Mouse (Mus musculus): Measurements from ENCODE around the gene Swsap1.

Gene Swsap1

DNA sequence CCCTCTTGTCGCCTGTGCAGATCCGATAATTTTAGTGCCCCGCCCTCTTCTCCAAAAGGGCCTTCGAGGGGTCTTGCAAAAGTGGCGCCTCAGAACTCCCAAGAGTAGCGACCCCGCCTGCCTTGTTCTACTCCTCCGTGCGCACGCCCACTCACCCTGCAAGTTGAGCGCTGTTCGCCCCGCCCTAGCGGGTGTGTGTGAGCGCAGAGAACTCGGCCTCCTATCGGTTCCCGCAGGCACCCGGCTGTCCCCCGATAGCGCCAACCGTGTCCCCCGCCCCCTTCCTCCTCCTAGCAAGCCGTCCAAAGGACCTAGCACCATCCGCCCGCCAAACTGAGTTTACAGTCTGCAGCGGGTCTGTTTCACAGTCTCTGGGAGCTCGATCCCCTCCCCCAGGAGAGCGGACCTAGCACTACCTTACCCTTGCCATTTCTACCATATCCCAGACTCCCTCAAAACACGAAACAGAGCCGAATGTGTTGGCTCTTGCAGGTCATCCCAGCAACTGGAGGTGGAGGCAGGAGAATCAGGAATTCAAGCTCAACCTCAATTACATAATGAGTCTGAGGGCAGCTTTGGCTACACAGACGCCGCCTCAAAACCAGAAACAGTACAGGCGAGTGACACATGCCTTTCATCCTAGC lies 7.0 kb downstream of the Swsap1 start:
- DNase-seq (ENCODE audit: low read depth, low spot score), result peak; percentile 86

DNA sequence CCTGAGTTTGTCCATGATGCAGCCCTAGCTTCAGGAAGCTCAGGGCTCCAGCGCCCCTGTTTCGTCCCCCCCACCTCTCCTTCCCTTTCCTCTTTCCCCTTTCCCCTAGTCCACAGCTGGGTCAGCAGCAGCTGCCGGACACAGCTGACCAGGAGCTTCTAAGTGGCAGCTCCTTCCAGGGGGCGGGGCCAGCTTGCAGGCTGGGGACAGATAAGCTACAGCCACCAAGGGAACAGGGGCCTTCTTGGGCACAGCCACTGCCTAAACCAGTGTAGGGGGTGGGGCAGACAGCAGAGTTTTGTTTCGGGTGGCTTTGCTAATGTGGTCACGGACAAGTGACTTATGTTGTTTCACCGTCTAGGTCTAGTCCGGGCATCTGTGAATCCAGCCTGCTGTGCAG lies 7.9 kb downstream of the Swsap1 start, which contains the start of gene Epor:
Epor (minus strand) TSS at position 90 of the 400 bp plus-strand sequence.
- no peak for DNase-seq (ENCODE audit: low read depth, low spot score)

DNA sequence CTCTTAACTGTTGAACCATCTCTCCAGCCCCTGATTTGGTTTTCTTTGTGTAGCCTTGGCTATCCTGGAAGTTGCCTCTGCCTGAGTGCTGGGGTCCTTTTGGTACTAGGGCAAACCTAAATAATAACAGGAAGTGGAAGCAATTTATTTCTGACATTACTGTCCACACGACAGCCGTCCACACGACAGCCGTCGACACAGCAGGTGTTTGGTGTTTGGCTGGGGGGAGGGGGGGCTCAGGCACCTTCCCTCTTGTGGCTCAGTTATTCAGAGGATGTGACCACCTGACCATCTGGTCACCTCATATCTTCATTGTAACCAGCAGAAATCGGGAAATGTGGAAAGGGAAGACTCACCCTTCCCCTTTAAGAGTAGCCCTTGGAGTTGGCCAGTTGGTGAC lies 13.3 kb downstream of the Swsap1 start:
- no peak for DNase-seq (ENCODE audit: low read depth, low spot score)

DNA sequence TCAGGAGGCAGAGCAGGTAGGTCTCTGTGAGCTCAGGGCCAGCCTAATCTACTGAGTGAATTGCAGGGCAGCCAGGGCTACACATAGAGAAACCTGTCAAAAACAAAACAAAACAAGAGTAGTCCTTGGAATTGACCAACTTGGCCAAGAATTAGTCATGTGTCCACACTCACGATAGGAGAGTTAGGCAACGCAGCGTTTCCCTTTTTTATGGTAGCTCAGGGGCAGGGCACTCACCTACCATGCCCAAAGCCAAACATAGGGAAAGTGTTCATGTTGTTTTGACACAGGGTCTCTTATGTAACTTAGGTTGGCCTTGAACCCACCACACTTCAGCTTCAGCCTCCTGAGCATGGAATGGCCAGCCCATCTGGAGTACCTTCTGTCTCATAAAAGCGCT lies 13.7 kb downstream of the Swsap1 start:
- no peak for DNase-seq (ENCODE audit: low read depth, low spot score)

DNA sequence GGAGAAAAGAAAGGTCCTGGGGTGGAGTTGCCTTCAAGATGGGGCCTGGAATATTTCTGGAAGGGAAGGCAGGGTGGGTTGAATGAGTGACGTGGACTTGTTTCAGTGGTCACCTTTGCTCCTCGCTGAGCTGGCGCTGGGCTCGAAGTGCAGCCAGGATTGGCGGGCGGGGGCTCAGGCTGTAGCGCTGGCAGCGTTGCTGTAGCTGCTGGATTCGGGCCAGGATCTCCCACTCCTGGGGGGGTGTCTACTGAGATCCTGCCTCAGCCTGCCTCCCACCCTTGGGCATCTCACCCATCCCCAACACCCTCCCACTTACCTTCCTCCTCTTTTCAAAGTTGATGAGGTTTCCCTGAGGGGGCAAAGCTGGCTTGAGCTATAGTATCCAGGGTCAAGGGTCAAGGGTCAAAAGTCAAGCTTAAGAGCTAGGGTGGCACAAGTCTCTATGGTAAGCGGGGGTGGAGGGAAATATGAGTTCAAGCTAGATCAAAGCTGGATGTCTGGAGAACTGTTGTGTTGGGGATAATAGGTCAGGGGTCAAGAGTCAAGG lies 21.1 kb downstream of the Swsap1 start:
- DNase-seq (ENCODE audit: low read depth, low spot score), result no peak

DNA sequence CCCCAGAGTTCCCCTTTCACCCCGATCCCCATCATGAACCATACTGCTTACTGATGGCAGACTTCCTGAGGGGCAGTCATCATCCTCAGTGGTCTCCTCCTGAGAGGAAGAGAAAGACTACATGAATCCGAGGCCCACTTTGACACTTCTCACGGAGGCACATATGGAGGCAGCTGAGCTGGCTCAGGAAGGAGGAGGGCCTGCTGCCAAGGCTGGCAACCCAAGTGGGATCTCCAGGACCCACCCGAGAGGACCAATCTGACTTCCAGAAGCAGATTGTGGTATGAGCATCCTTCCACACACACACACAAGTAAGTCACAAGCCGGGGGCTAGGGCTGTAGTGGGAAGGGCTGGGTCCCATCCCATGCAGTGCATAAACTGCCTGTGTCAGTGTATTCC lies 21.8 kb downstream of the Swsap1 start:
- DNase-seq (ENCODE audit: low read depth, low spot score), result no peak

DNA sequence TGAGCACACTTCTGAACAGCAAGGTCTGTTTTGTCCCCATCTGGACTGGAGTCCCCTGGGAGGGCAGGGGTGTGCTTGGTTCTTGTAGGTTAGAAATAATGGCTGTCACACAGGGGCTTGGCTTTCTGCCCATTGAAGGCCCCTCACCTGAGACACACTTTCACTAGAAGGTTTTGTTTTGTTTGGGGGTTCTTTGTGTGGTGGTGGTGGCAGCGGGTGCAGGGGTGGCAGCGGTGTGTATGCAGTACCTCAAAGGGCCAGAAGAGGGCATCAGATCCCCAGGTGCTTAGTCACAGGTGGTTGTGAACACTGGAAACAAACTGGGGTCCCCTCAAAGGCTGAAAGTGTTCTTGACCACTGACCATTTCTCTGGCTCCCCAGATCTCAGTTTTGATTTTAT lies 22.4 kb downstream of the Swsap1 start:
- DNase-seq (ENCODE audit: low read depth, low spot score), result peak; percentile 43

DNA sequence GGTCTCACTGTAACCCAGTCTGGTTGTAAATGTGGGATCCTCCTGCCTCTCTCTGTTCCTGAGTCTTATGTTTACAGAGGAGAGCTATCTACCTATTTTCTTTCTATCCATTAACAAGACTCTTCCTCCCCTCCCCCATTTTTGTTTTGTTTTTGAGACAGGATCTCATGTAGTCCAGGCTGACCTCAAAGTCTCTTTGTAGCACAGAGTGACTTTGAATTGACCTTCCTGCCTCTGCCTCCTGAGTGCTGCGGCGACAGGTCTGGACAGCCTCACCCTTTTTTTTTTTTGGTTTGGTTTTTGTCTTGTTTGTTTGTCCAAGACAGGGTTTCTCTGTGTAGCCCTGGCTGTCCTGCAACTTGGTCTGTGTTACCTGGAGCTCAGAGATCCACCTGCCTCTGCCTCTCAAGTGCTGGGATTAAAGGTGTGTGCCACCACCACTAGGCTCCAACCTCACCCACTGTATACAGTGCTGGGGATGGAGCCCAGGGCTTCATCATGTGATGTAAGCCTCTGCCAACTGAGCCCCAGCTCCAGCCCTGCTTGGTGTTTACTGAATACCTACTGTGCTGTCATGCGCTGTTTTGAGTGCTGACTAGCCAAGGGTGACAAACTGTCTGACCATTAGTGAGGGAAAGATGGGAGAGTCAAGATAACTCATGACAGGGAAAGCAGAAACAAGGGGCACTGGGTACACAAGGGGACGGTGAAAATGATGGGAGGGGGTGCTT lies 23.0 kb downstream of the Swsap1 start:
- no peak for DNase-seq (ENCODE audit: low read depth, low spot score)

DNA sequence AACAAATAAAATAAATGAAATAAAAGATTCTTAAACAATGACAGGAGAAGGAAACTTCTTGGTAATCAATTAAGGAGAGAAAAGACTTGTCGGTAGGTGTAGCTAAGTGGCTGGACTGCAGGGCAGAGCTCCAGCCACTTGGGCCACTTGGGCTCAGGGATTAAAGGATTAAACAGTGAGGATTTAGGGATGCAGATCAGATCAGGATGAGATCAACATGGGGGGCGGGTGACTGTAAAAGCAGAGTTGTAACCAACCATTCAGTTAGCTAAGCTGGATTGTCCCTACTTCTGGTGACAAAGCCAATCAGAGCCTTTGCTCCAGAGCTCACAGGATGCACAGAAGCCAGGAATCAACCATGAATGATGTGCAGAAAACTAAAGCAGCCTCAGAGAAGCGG lies 28.4 kb downstream of the Swsap1 start:
- no peak for DNase-seq (ENCODE audit: low read depth, low spot score)

DNA sequence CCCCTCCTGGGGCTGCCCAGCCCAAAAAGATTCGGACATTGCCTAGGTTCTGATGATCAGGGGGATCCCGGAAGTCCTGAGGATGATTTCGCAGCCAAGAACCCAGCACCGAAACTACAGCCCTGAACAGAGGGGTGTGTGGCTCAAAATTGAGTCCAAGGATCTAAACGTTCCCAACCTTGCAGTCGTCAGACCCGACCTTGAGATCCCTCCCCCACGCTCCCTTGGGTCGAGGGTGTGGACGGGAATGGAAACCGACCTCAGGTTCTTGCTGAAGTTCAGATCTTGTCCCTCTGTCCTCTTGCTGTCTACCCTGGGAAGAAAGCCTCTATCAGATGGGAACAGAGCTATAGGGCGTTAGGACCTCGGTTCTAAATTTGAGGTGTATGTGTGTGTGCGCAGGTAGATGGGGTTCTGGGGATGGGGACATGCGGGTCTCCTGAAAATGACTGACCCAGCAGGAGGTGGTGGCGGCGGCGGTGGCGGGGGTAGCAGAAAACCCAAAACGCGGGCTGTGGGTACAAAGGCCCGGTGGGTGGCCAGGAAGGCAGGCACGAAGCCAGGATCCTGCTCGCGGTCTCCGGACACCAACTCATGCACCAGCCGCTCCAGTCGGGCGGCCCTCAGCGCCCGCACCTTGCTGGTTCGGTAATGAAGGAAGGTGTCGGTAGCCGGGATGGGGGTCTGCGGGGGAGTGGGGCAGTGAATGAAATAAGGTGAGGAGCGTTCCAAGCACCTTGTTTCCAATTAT lies 32.2 kb downstream of the Swsap1 start:
- DNase-seq (ENCODE audit: low read depth, low spot score), result peak; percentile 31

DNA sequence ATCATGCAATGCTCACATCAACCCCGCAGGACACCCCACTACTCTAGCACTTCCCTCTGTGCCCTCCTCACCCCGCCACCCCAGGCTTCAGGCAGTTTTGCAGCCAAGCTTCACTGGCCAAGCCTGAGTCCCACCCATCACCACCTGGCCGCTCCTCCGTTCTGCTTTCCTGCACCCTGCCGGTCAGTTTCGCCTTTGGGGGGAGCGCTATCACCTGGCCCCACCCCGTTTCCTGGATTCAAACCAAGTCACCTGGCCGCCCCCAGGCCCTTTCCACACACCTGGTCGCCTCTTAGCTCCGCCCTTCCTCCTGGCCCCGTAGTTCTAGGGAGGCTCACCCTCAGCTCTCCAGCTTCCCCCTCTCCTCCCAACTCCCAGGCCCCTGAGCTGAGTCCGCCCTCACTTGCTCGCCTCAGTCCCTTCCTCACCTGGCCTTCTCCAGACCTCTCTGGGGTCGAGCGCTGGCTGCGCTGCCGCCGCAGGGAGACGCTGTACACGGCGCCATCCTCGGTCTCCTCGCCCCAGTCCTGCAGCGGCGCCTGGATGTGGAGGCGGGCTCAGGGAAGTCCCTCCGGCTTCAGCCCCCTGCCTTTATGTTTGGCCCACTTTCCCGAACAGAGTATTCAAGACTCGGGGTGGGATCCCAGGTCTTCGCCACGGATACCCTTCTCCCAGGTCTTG lies 33.0 kb downstream of the Swsap1 start:
- DNase-seq (ENCODE audit: low read depth, low spot score), result peak; percentile 60

DNA sequence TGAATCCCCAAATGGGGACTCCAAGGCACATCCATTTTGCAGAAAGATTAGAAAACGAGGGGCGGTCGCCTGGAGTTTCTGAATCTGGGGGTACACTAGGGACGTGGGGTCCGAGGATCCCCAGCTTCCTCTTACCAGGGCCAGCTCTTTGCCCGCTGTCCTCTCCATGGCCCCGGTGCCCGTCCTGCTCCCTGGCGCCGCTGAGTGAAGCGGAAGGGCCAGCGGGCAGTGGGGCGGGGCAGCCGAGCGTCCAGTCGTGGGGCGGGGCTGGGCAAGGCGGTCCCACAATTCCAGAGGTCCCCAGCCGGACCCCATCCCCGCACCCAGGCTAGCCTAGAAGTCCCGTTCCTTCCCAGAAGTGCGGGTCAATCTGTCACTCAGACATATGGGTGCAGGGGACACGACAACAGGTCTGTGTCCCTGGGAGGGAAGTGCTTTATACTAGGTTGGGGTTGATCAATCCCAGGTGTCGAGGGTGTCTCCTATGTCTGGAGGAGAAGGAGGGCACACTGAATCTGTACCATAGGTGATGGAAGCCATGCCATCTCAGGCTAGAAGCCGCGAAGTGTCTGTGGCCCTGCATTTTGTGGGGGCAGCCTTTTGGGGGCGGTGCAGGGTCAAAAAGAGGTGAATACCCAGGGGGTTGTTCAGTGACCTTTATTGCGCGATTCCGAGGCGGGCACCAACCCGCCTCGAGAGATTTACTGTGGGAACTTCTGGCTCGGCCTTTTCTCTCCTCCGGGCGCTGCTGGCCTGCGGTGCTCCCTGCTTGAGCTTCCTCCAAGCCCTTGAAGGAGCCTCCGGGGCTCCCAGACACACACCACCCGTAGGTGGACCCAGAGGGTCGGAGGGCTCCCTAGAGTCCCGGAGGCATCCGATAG lies 33.9 kb downstream of the Swsap1 start, which contains the start of gene Rgl3:
Rgl3 (minus strand) TSS at position 217 of the 881 bp plus-strand sequence.
- DNase-seq (ENCODE audit: low read depth, low spot score), result peak; percentile 71

DNA sequence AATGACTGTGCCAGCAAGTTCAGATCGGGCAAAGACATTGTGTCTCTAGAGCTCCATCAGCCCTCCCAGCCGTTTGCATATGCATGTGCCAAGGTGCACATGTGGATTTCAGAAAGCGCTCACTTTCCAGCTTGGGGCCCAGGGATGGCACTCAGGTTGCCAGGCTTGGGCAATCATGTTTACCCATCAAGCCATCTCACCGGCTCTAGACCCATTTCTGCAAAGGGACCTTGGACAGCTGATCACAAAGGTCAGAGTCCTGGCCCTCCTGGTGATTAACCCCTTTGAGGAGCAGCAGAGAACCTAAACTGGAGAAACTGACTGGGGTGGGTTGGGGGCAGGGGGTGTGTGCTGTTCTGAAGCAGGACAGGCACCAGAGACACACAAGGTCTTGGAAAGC lies 36.7 kb downstream of the Swsap1 start:
- no peak for DNase-seq (ENCODE audit: low read depth, low spot score)

DNA sequence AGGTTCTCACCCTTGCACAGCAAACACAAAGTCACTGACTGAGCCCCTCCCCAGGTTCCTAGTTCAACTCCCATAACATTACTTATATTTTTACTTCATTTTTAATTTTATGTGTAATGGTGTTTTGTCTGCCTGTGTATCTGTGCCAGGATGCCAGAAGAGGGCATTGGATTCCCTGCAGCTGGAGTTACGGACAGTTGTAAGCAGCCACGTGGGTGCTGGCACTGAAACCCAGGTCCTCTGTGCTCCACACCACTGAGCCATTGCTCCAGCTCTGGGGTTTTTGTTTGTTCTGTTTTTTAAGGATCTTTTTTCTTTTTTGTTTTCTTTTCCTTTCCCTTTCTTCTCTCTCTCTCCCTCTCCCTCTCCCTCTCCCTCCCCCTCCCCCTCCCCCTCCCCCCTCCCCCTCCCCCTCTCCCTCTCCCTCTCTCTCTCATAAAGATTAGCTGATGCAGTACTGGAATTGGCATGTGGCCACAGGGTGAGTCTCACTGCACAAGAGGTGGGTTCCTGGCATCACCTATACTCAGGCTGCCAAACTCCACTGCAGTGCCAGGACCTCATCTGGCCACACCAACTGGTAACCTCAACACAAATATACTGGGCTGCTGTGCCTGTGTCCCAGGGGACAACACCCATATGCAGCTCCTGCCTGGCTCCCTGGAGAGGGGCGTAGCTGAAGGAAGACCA lies 40.8 kb downstream of the Swsap1 start:
- no peak for DNase-seq (ENCODE audit: low read depth, low spot score)

DNA sequence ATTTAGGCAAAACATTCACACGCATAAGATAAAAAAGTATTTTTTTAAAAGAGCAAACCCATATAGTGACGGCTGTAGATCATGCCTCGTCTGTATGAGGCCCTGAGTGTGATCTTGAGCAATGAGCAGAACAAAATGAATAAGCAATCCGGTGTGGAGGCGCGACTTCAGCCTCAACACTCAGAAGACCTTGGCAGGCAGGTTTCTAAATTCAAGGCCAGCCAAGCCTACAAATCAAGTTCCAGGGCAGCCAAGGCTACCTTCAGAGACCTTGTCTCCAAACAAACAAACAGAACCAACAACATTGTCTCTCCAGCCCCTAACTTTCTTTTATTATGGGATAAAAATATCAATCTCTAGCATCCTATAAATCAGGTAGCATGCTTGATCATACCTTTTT lies 44.7 kb downstream of the Swsap1 start:
- no peak for DNase-seq (ENCODE audit: low read depth, low spot score)

DNA sequence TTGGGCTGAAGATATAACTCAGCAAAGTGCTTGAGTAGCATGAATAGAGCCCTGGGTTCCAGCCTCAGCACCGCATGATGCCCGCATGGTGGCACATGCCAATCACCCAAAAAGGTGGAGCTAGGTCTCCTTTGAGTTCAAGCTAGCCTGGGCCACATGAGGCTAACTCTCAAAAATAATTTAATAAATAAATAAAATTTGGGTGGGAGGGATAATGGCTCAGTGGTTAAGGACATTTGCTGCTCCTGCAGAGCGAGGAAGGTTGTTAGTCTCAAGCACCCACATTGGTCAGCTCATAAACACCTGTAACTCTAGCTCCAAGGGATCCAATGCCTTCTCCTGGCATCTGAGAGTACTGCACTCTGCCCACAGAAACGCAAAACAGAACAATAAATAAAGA lies 46.1 kb downstream of the Swsap1 start:
- no peak for DNase-seq (ENCODE audit: low read depth, low spot score)

DNA sequence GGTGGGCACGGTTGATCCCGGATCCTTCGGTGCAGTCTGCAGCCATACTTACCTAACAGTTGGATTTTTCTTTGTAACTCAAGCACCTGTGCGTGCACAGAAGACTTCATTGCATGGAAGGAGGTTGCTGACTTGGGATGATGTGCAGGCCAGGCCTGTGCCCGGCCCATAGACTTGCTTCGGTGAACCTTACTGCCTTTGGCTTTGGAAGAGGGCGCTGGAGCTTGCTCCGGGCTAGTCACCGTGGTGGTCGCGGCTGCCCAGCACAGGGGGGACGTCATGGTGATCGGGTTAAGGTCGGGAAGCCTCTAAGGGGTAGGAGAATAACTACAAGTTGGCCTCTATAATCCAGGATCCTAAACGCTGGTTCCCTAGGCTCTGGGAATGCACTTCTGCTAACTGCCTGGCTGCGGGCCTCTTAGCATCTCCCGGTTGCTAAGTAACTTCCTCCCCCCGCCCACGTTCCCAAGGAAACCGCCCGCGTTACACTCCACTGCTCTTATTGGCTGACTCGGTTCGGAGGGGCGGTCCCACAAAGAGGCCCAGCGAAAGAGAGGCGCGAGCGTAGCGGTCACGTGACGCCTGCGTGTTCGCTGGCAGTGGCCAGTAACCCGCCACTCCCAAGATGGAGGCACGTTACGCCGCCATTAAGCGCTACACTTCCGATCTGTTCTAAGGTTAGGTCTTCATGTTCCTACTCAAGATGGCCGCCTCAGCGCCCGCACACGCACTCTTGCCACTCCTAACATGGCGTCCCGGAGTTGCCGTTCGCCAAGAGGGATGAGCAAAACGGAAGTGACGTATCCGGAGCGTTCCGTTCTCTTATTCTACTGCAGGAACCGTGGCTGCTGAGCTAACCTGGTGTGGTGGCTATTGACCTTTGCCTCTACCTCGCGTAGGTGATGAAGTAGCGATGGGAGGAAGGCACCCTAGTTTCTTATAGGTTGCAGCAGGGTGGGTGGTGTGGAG lies 46.9 kb downstream of the Swsap1 start, which contains the start of the genes Ccdc151 and Prkcsh:
Ccdc151 (minus strand) TSS at position 441 of the 969 bp plus-strand sequence.
Prkcsh (plus strand) TSS at position 613 of the 969 bp plus-strand sequence.
- peak; percentile 100 for DNase-seq (ENCODE audit: low read depth, low spot score)

DNA sequence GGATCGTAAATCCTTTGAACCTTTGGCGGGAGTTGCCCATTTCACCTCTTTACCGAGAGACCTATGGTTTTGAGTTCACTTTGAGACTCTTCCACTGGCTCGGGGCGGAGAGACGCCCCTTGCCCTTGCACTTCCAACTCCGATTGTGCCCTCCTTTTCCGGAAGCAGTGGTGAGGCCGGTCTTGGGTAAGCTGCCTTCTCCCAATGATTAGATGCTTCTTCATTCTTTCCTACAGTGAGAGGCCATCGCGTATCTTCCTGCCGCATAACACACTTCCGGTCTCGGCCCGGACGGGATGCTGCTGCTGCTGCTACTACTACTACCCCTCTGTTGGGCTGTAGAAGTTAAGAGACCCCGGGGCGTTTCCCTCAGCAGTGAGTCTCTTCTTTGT lies 47.6 kb downstream of the Swsap1 start:
- peak; percentile 61 for DNase-seq (ENCODE audit: low read depth, low spot score)

DNA sequence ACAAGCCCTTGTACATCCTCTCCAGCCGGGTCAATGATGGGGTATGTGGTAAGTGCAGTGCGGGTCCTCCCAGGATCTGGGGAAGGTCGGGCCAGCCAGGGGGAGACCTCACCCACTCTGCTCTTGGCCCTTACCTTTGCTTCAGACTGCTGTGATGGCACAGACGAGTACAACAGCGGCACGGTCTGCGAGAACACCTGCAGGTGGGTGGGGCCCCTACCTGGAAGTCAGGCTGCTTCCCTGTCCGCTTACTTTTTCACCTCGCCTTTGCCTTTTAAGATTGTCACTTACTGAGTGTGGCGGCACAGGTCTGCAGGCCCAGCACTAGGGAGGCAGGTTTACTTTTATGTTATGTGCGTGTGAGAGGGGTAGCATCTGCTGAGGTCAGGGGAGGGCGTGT lies 49.0 kb downstream of the Swsap1 start:
- no peak for DNase-seq (ENCODE audit: low read depth, low spot score)
